Mouse (Mus musculus) liver, adult 2 months (tissue): ENCODE measurements around the gene Bcas3.

ENCODE experiments used
- CTCF ChIP-seq: fragments of 200-500 bp; IDR thresholded peaks from 2 replicates; pipeline ENCODE4 v1.5.1; 2011; ENCODE audit warnings: low read depth, low read length, control low read depth
- POLR2A ChIP-seq: fragments of 200-500 bp; IDR thresholded peaks from 2 replicates; pipeline ENCODE4 v1.6.1; 2011; ENCODE audit warnings: low read length, control low read depth; ENCODE audit not compliant: insufficient read depth; ENCODE audit errors: extremely low read depth

- TF ChIP-seq CTCF (no peak), POLR2A (no peak)
Observed at GRCm38 (mm10) chr11:85593636-85594035, 240.7 kb downstream of the Bcas3 start.
